Mouse (Mus musculus) MEL (cell line): Measurements from ENCODE around the gene Spc24. TPM values are rescaled to one million over a fixed set of nuclear protein-coding genes. Genes with fewer than 3 reads are reported as not detected.

ENCODE experiments used
- DNase-seq: peaks from one replicate; pipeline ENCODE4 v3.0.0; 2011; ENCODE audit warnings: low read depth, low spot score
- H3K27ac ChIP-seq: 2 replicates; pipeline ENCODE4 v1.5.1; 2012; ENCODE audit warnings: low read depth, mild to moderate bottlenecking, control low read depth, low read length, moderate library complexity; ENCODE audit not compliant: control insufficient read depth
- H3K27me3 ChIP-seq, 2 experiments: fragments of 150-350 bp in 1 of 2; sonication (generic) in 1 of 2; 2 replicates each; pipeline ENCODE4 v1.6.1; 2012; ENCODE audit warnings: low read length in 2 of 2, mild to moderate bottlenecking in 2 of 2, improper control_type of control experiment in 1 of 2, moderate library complexity in 1 of 2; ENCODE audit not compliant: insufficient read depth in 2 of 2, control insufficient read depth in 1 of 2
- H3K36me3 ChIP-seq, 2 experiments: 2 replicates each; pipeline ENCODE4 v1.6.1; 2012 to 2014; ENCODE audit warnings: low read length in 2 of 2, improper control_type of control experiment in 1 of 2, inconsistent platforms in 1 of 2, mild to moderate bottlenecking in 1 of 2; ENCODE audit not compliant: insufficient read depth in 2 of 2, control insufficient read depth in 1 of 2
- H3K4me1 ChIP-seq, 2 experiments: fragments of 150-350 bp in 1 of 2; sonication (generic) in 1 of 2; 2 replicates each; pipeline ENCODE4 v1.6.1; 2012; ENCODE audit warnings: low read length in 2 of 2, improper control_type of control experiment in 1 of 2, mild to moderate bottlenecking in 1 of 2; ENCODE audit not compliant: insufficient read depth in 2 of 2, control insufficient read depth in 1 of 2
- H3K4me3 ChIP-seq, 2 experiments: fragments of 150-350 bp in 1 of 2; sonication (generic) in 1 of 2; 2 replicates each; pipeline ENCODE4 v1.5.1; 2012; ENCODE audit warnings: low read depth in 2 of 2, low read length in 2 of 2, mild to moderate bottlenecking in 2 of 2, moderate library complexity in 2 of 2, control low read depth in 1 of 2, improper control_type of control experiment in 1 of 2; ENCODE audit not compliant: control insufficient read depth in 1 of 2, insufficient read depth in 1 of 2
- H3K79me2 ChIP-seq: 2 replicates; pipeline ENCODE4 v1.6.1; 2012; ENCODE audit warnings: mild to moderate bottlenecking, low read length, moderate library complexity; ENCODE audit not compliant: control insufficient read depth, poor library complexity, insufficient read depth
- H3K9ac ChIP-seq: 2 replicates; pipeline ENCODE4 v1.6.1; 2012; ENCODE audit warnings: low read depth, mild to moderate bottlenecking, control low read depth, low read length, moderate library complexity; ENCODE audit not compliant: control insufficient read depth, poor library complexity, severe bottlenecking
- H3K9me3 ChIP-seq: fragments of 150-350 bp; sonication (generic); replicated peaks from 2 replicates; pipeline ENCODE4 v1.6.1; 2012; ENCODE audit warnings: mild to moderate bottlenecking, low read length, improper control_type of control experiment, moderate library complexity; ENCODE audit not compliant: insufficient read depth
- CHD1 ChIP-seq: IDR thresholded peaks from 2 replicates; pipeline ENCODE4 v1.6.1; 2012; ENCODE audit warnings: low read depth, mild to moderate bottlenecking, inconsistent platforms, low read length, improper control_type of control experiment
- ELF1 ChIP-seq: IDR thresholded peaks from 2 replicates; pipeline ENCODE4 v1.6.1; 2014; ENCODE audit warnings: low read depth, mild to moderate bottlenecking, inconsistent platforms, low read length, improper control_type of control experiment, moderate library complexity
- EP300 ChIP-seq, 2 experiments: IDR thresholded peaks; 2 replicates each; pipeline ENCODE4 v1.6.1; 2011; ENCODE audit warnings: improper control_type of control experiment in 2 of 2, low read length in 2 of 2, low read depth in 1 of 2, mild to moderate bottlenecking in 1 of 2
- GABPA ChIP-seq: IDR thresholded peaks from 2 replicates; pipeline ENCODE4 v1.6.1; 2012; ENCODE audit warnings: low read depth, mild to moderate bottlenecking, inconsistent platforms, low read length, improper control_type of control experiment, moderate library complexity
- GATA1 ChIP-seq: IDR thresholded peaks from 2 replicates; pipeline ENCODE4 v1.6.1; 2011; ENCODE audit warnings: low read depth, low read length, improper control_type of control experiment
- JUND ChIP-seq: IDR thresholded peaks from 2 replicates; pipeline ENCODE4 v1.6.1; 2011; ENCODE audit warnings: low read depth, mild to moderate bottlenecking, improper control_type of control experiment, low read length
- KAT2A ChIP-seq: conservative IDR thresholded peaks from 2 replicates; pipeline ENCODE4 v1.6.1; 2012; ENCODE audit warnings: low read depth, low read length, improper control_type of control experiment, inconsistent platforms
- MEF2A ChIP-seq: IDR thresholded peaks from 2 replicates; pipeline ENCODE4 v1.6.1; 2014; ENCODE audit warnings: low read depth, mild to moderate bottlenecking, inconsistent platforms, low read length, improper control_type of control experiment; ENCODE audit not compliant: poor library complexity, insufficient replicate concordance, severe bottlenecking; ENCODE audit errors: extremely low read depth
- MYB ChIP-seq: IDR thresholded peaks from 2 replicates; pipeline ENCODE4 v1.6.1; 2011; ENCODE audit warnings: mild to moderate bottlenecking, low read depth, low read length, improper control_type of control experiment
- MYC ChIP-seq: IDR thresholded peaks from 2 replicates; pipeline ENCODE4 v1.6.1; 2011; ENCODE audit warnings: low read depth, mild to moderate bottlenecking, low read length, improper control_type of control experiment, moderate library complexity
- NELFE ChIP-seq: IDR thresholded peaks from 2 replicates; pipeline ENCODE4 v1.6.1; 2011; ENCODE audit warnings: low read depth, low read length, improper control_type of control experiment
- NRF1 ChIP-seq: IDR thresholded peaks from 2 replicates; pipeline ENCODE4 v1.6.1; 2014; ENCODE audit warnings: low read depth, mild to moderate bottlenecking, inconsistent platforms, low read length, improper control_type of control experiment, moderate library complexity; ENCODE audit not compliant: poor library complexity, insufficient read depth, severe bottlenecking
- POLR2A ChIP-seq, 2 experiments: IDR thresholded peaks; 2 replicates each; pipeline ENCODE4 v1.6.1; 2011 to 2012; ENCODE audit warnings: low read length in 2 of 2, mild to moderate bottlenecking in 2 of 2, control low read depth in 1 of 2, improper control_type of control experiment in 1 of 2, low read depth in 1 of 2, moderate library complexity in 1 of 2; ENCODE audit not compliant: control insufficient read depth in 1 of 2, insufficient read depth in 1 of 2, poor library complexity in 1 of 2
- POLR2AphosphoS2 ChIP-seq: IDR thresholded peaks from 2 replicates; pipeline ENCODE4 v1.6.1; 2011; ENCODE audit warnings: low read length, improper control_type of control experiment
- POLR2AphosphoS5 ChIP-seq: IDR thresholded peaks from 2 replicates; pipeline ENCODE4 v1.6.1; 2012; ENCODE audit warnings: low read depth, borderline replicate concordance, mild to moderate bottlenecking, inconsistent platforms, low read length, moderate library complexity, mixed read lengths
- RAD21 ChIP-seq: IDR thresholded peaks from 2 replicates; pipeline ENCODE4 v1.6.1; 2011; ENCODE audit warnings: mild to moderate bottlenecking, low read depth, low read length, improper control_type of control experiment
- RCOR1 ChIP-seq: IDR thresholded peaks from 2 replicates; pipeline ENCODE4 v1.6.1; 2012; ENCODE audit warnings: low read depth, mild to moderate bottlenecking, inconsistent platforms, low read length, improper control_type of control experiment
- SIN3A ChIP-seq: IDR thresholded peaks from 2 replicates; pipeline ENCODE4 v1.6.1; 2012; ENCODE audit warnings: low read length, improper control_type of control experiment, inconsistent platforms
- TAL1 ChIP-seq: IDR thresholded peaks from 2 replicates; pipeline ENCODE4 v1.6.1; 2012; ENCODE audit warnings: mild to moderate bottlenecking, inconsistent platforms, low read length, moderate library complexity, mixed read lengths
- TBP ChIP-seq: IDR thresholded peaks from 2 replicates; pipeline ENCODE4 v1.8.0; 2011; ENCODE audit warnings: low read depth, low read length, improper control_type of control experiment
- TCF12 ChIP-seq: IDR thresholded peaks from 2 replicates; pipeline ENCODE4 v1.6.1; 2014; ENCODE audit warnings: low read depth, mild to moderate bottlenecking, inconsistent platforms, low read length, improper control_type of control experiment, moderate library complexity
- UBTF ChIP-seq: IDR thresholded peaks from 2 replicates; pipeline ENCODE4 v1.6.1; 2012; ENCODE audit warnings: low read depth, mild to moderate bottlenecking, inconsistent platforms, low read length, improper control_type of control experiment, moderate library complexity, borderline replicate concordance; ENCODE audit not compliant: insufficient read depth
- USF2 ChIP-seq, 2 experiments: IDR thresholded peaks; 2 replicates each; pipeline ENCODE4 v1.6.1; 2011 to 2012; ENCODE audit warnings: improper control_type of control experiment in 2 of 2, low read length in 2 of 2, borderline replicate concordance in 1 of 2, inconsistent platforms in 1 of 2, low read depth in 1 of 2, mild to moderate bottlenecking in 1 of 2; ENCODE audit not compliant: insufficient read depth in 1 of 2
- ZC3H11A ChIP-seq: IDR thresholded peaks from 2 replicates; pipeline ENCODE4 v1.6.1; 2012; ENCODE audit warnings: low read depth, mild to moderate bottlenecking, inconsistent platforms, low read length, improper control_type of control experiment
- ZKSCAN1 ChIP-seq: IDR thresholded peaks from 2 replicates; pipeline ENCODE4 v1.6.1; 2012; ENCODE audit warnings: low read depth, mild to moderate bottlenecking, inconsistent platforms, low read length, improper control_type of control experiment, moderate library complexity
- ZMIZ1 ChIP-seq: IDR thresholded peaks from 2 replicates; pipeline ENCODE4 v1.6.1; 2012; ENCODE audit warnings: low read depth, mild to moderate bottlenecking, inconsistent platforms, low read length, improper control_type of control experiment, moderate library complexity
- ZNF384 ChIP-seq: IDR thresholded peaks from 2 replicates; pipeline ENCODE4 v1.6.1; 2012; ENCODE audit warnings: low read depth, mild to moderate bottlenecking, inconsistent platforms, low read length, improper control_type of control experiment
- polyA plus RNA-seq, 2 experiments: library from polyadenylated mRNA; stranded (reverse) in 1 of 2; unstranded in 1 of 2; fragments of >175 nt in 1 of 2; fragments of >200 nt in 1 of 2; gene quantifications; 2 replicates each; pipeline versions ENCODE4 v1.2.1 to v1.2.4; 2012; ENCODE audit warnings: low replicate concordance in 2 of 2, low read depth in 1 of 2; ENCODE audit not compliant: insufficient read length in 2 of 2, insufficient read depth in 1 of 2, missing spikeins in 1 of 2
- total RNA-seq: library from RNA; depleted of rRNA; stranded (reverse); fragments of 300-350 nt; gene quantifications from 2 replicates; pipeline ENCODE4 v1.2.3, GENCODE M21; 2012

The Spc24 gene
- total and polyA plus RNA-seq, 3 experiments: 304 to 377 TPM; not detected in 1

DNA sequence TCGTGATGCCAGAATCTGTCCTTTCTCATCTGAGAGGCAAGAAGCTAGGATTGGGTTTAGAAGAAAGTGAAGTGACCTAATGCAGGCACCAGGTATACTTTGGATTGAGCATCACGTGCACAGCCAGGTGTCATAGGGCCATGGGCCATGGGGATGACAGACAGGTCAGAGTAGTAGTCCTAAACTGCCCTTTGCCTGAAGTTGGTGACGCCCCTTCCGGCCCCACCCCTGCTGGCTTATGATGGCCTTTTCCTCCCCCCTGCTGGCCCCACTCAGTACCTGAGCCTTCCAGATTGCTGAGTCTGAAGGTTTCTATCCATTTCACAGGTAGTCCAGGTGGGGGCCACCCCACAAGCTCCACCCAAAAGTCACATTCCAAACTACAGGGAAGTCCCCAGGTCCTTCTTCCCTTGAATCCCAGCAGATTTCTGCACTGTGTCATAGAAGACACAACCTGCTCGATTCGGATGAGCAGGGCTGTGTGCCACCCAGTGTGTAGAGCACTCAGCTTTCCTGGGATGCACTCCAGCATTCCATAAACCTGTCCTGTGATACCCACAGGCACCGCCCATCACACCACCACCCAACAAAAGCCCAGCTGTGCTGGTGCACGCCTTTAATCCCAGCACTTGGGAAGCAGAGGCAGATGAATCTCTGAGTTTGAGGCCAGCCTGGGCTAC lies 53.4 kb downstream of the Spc24 start:
- H3K27me3 ChIP-seq: no peaks in the 10 kb centered on the region
- no peaks in the 10 kb centered on the region for H3K4me1 ChIP-seq
- DNase-seq: no peak
- peaks cover 0 to 32% of the 10 kb centered on the region in 2 experiments; a peak in 2 of 4 replicates for H3K36me3 ChIP-seq
- H3K9ac ChIP-seq: no peak overlapping the region
- no peaks in the 10 kb centered on the region for H3K9me3 ChIP-seq
- H3K4me3 ChIP-seq: no peak overlapping the region
- H3K27ac ChIP-seq: no peak overlapping the region
- TF ChIP-seq RAD21: no peak
- no peak for TF ChIP-seq ZNF384
- no peak for TF ChIP-seq MYB
- TF ChIP-seq RCOR1: no peak
- TF ChIP-seq ZKSCAN1: no peak
- no peak for TF ChIP-seq ELF1
- TF ChIP-seq USF2 (IDR thresholded peaks at IDR 0.05; ENCODE audit: borderline replicate concordance in 1 of 2, insufficient read depth in 1 of 2, low read depth in 1 of 2, low read length in 2 of 2): no peak
- TF ChIP-seq MYC: no peak
- no peak for TF ChIP-seq MEF2A
- no peak for TF ChIP-seq JUND
- no peak for TF ChIP-seq EP300 (IDR thresholded peaks at IDR 0.05; ENCODE audit: low read depth in 1 of 2, low read length in 2 of 2)
- TF ChIP-seq POLR2AphosphoS5: peak; percentile 45; the same call in 1 of the 2 replicates
- TF ChIP-seq CHD1: no peak
- TF ChIP-seq NRF1: no peak
- no peak for TF ChIP-seq TAL1
- TF ChIP-seq TCF12: no peak
- TF ChIP-seq ZC3H11A: no peak
- no peak for TF ChIP-seq KAT2A
- no peak for TF ChIP-seq GABPA
- TF ChIP-seq GATA1: no peak
- TF ChIP-seq TBP: no peak
- no peak for TF ChIP-seq NELFE
- TF ChIP-seq SIN3A: no peak
- 0 out of 2 replicates have a peak, but pooled peaks have one; percentile 50 for TF ChIP-seq POLR2AphosphoS2
- peak in 1 of 2 experiments; percentile 39; a peak in 2 of 4 replicates for TF ChIP-seq POLR2A (IDR thresholded peaks at IDR 0.05; ENCODE audit: control insufficient read depth in 1 of 2, insufficient read depth in 1 of 2, low read depth in 1 of 2, low read length in 2 of 2, poor library complexity in 1 of 2)
- TF ChIP-seq UBTF: no peak
- TF ChIP-seq ZMIZ1: no peak
- H3K79me2 ChIP-seq: no peaks in the 10 kb centered on the region
